Mouse (Mus musculus): ENCODE measurements at regions not wholly inside any gene's neighbourhood (a gene's known extent, or its start where the extent isn't known, plus 50 kb on each side); places are given as distances from the start of the nearest gene placed in this dataset.

DNA sequence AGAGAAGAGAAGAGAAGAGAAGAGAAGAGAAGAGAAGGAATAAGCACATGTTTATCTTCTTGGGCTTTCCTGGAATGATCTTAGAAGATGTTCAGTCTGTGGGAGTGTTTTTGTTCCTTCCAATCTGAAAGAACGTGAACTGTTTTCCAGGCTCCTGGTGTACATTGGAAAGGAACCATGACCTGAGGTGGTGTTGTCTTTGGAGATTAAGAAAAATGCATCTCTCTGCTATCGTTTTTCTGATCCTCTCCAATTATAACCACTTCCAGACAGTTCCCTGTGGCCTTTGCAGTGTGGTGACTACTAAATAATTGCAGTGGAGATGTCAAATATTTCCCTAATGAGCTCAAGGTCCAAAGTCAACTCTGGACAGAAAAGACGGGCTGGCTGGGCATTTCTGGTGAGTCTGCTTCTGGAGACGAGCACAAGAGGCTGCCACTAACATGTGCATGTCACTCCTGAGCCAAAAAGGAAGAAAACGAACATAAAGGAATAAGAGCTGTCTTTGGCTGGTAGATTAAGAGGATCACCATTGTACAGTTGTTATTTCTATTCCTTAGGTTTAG, 431.7 kb downstream of the Adgrl2 start:
- DNase-seq = no peak

DNA sequence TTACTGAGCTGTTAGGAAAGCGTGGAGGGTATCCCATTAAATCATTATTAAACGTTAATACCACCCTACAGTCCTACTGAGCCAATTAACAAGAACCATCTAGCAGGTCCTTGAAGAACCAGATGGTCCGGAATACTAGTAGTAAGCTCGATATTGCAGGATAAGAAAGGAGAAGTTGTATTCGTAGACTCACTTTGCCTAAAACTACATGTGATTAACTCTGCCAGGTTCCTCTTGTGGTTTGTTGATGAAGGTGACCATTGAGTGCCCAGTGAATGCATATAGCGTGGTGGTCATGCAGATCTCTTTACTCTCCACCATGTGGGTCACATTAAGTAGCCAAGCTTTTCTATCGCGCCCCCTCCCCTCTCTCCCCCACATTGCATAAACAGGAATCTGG, 435.0 kb downstream of the Adgrl2 start:
- no peak for DNase-seq

DNA sequence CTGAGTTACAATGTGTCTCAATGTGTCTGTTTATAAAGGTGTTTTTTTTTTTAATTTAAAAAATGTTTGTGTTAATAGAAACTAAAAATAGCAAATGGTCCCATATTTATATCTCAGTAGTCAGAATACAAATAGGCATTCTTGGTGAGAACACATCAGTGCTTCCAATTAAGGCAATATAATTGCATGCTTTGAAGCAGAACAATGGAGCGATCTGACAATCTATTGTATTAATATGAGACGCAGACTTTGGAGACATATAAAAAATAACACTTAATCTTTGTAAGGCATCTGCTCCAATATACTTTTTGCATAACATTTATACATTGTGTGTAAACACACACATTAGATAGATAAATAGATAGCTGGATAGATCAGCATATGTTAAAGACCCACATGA, 439.6 kb downstream of the Adgrl2 start:
- no peak for DNase-seq

DNA sequence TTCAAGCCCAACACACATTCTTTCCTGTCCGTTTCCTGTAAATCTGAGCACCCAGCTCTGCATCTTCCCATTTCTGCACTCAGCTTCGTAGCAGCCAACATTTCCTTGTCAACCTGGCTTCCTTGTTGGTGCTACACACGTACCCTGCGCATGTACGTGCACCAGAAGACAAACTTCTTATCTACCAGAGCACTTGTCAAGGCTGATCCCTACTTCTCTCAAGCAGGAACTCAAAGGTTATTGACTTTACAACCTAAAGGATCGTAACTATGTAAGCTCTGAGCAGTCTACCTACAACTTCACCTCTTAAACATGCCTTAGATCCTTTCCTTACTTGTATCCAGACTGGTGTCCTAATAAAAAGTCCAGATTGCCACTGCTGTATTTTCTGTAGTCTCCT, 445.4 kb downstream of the Adgrl2 start:
- DNase-seq = no peak

DNA sequence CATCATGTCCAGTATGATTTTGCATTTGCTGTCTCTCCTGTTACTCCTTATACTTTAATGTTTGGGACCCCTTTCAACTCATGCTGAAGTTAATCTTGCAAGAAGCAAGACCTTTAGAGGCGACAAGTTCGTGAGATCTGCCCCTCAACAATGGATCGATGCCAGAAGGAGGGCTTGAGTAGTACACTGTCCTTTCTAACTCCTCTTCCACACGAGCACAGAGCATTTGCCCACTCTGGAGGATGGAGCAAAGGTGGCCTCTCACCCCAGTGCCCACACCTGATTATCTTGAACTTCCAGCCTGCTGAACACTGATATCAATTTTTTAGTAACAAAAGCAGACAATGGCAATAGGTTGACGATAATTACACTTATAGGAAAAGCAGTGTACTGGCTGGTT, 448.1 kb downstream of the Adgrl2 start:
- DNase-seq = no peak

DNA sequence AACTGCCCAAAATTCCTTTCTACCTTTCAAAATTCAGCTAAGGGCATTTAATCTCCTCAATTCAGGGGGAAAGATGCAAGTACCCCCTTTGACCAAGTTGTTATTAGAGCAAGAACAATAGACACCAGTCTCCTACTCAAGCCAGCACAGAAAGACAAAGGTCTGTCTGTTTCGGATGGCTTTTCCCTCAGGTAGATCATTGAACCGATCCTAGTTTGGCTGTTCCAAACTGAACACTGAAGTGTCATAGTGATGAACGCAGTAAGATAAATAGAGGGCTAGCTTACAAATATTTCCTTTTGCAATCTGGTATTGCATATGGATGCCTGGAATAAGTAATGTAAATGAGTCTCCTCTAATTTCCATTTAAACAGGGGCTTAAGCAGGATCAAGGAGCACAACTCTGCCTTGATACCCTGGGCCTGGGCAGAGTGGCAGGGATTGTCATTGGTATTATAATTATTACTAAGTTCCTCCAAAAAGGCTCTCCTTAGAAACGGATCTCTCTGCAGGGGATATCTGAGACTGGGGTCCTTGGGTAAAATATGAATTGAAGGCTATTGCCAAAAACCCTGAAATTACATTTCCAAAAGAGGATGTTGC, 452.6 kb downstream of the Adgrl2 start:
- no peak for DNase-seq

DNA sequence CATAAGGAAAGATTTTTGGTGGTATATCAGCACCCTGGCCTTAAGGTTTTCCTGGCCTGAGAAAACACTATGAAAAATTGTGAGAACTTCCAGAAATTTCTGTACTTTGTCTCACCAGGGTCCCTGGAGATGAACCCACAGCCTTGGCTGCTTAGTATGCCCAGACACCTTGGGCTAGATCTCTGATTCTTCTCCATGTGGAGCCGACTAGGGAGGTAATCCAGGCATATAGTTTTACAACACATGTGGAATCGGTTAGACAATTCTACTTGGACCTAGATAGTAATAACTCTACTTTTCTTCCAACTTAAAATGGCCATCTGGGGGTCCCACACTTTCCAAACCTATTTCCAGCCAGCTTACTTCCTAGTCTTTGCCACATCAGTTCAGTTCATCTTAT, 460.5 kb downstream of the Adgrl2 start:
- no peak for DNase-seq

DNA sequence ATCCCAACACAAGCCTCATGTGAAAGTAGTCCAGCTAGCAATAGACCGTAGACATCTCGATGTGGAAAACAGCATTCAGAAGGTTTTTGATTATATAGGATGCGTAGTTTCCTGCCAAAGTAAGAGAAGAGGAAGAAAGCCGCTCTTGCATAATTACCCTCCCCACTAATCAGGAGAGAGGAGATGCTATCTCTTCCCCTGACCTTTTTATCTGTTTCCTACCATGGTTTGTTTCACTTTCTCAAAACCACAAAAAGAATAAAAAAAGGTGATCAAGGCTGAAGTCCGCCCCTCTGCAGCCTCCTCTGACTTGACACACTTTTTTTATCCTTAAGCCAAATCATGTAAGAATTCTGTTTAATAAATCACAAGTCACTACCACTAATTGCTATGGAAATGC, 480.0 kb downstream of the Adgrl2 start:
- DNase-seq = no peak

DNA sequence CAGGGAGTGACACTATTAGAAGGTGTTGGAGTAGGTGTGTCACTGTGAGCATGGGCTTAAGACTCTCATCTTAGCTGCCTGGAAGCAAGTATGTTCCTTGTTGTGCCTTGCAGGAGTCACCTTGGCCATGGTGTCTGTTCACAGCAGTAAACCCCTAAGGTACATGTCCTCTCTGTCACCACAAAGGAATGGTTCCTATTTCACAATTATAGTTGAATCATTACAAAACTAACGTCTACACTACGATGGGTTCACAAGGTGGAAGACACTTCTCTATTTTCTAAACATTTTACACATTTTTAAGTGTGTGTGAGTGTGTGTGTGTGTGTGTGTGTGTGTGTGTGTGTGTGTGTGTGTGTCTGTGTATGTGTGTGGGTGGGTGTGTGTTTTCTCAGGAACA, 485.4 kb downstream of the Adgrl2 start:
- DNase-seq = no peak

DNA sequence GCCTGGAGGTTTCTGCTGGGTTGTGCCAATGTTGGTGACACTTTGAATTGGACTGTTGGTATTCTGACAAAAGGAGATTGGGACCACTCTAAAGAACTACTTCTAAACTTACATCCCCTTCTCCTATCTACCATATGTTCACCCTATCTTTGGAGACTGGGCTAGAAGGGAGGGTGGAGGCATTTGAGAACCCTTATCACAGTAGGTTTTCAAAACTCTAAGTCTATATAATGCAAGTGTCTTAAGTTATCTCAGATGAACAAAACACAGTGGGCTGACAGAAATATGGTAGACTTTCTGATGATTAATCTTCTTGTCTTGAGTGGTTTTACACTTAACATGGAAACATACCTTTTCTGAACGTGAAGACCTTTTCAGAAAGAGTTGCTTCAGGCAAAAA, 486.9 kb downstream of the Adgrl2 start:
- DNase-seq = no peak

DNA sequence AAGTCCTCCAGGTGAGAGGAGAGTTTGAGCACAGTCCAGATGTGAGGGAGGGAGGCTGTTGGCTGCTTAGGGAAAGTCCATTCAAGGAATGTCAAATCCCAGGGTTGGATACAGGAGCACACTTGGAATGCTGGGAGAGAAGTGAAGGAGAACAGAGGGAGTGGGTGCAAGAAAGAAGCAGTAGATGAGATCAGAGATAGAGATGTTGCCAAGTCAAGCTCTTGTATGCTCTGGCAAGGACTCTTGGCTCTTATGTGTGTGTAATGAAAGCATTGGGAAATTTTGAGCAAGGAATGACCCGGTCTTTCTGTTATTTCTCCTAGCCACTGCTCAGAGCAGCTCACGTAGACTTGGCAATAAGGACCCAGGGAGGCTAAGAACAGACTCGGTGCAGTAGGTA, 488.6 kb downstream of the Adgrl2 start:
- DNase-seq = no peak

DNA sequence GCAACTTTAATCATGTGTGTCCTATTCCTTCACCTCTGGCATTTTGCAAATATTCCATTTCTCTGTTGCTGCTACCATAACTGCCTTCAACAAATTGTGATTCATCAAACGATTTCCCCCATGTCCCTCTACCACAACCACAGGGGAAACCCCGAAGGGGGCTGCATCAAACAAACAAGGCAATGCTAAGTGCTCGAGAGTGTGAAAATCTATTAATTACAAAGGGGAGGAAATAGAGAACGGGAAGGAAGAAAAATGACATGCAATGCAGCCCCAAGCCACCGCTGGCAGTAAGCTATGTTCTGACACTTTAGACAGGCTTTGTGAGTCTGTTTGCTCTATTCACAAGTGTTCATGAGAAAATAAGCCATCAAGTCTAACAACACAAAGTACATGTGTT, 493.7 kb downstream of the Adgrl2 start:
- DNase-seq = no peak

DNA sequence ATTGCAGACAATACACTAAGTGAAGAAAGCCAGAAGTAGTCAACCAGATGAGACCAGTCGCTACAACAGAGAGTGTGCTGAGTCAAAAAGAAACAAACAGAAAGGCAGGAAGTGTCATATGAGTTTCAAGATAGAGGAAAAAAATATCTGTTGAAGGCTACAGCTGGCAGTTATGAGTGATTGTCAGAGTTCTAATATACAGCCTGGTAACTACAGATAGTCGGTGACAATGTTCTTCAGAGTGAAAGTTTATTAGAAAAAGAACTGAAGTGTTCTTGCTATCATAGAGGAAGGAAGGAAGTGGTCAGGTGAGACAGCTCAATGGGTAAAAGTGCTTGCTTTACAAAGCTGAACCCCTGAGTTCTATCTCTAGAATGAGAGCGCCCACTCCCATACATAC, 499.1 kb downstream of the Adgrl2 start:
- no peak for DNase-seq

DNA sequence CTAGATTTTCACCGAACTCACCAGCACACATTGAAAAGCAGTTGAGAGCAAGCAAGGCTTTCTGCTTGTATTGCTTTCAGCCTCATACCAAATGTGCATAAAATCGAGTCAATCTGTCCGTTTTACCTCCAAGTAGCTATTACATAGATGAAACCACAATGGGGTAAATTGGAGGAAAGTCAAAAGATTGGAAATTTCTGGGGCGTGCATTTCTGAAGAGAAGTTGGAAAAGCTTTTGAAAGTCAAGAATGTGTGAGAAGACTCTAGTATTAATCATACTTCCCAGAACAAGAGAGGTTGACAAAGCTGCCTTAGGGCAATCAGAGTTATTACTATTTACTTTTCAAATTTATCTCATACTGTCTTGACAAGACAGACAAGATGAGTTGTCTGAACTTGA, 501.2 kb downstream of the Adgrl2 start:
- no peak for DNase-seq

DNA sequence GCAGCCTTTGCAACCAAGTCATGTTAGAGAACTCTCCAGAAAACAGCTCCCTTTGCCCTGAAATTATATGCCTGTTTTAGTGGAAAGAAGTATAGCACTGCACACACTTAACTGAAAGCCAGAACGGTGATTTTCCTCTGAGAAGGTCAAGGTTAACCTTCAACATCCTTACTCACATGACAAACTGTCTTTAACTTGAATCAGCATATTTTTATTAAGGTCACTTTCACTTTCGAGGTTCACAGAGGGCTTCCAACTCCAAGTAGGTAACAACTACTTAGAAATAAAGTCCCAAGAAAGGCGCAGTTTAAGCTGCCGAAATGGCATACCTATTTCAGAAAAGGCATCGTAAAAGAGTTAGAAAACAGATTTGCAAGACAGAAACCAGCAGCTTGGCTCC, 502.4 kb downstream of the Adgrl2 start:
- no peak for DNase-seq

DNA sequence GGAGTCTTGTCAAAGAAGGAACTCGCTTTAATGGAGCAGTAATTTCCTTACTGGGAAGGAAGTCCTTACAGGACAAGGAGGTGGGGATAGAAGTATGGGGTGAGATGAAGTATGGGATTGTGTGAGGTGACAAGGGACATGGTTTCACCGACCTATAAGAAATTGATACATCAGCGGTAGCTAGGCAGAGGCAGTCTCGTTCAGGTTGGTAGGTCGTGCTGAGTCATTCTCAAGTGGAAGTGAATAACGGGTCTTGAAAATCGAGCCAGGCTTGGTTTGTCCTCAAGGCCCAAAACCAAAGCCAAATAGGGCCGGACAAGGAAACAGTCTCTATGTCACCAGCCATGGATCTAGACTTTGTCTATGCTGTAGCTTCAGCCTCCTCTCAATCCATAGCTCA, 514.5 kb downstream of the Adgrl2 start:
- DNase-seq = no peak

DNA sequence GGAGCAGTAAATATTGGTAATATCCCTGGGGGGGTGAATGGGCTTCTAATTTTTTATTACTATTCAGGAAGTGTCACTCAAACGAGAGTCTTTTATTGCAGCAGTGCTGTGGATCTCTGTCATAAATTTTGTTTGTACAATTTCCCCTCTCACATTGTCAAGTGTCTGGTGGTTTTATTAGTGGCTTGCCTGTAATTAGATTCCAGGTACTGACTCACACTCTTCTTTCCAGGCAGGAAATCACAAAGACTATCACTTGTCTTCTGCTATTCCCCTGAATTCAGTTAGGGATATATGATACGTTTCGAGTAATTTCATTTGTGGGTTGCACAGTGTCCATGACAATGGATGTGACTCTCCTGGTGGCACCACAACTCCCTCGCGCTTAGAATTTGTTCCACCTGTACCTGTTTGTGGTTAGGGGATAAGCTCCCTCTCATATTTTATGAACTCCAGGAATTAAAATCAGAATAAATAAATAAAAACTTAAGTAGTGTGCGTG, 517.4 kb downstream of the Adgrl2 start:
- DNase-seq = no peak

DNA sequence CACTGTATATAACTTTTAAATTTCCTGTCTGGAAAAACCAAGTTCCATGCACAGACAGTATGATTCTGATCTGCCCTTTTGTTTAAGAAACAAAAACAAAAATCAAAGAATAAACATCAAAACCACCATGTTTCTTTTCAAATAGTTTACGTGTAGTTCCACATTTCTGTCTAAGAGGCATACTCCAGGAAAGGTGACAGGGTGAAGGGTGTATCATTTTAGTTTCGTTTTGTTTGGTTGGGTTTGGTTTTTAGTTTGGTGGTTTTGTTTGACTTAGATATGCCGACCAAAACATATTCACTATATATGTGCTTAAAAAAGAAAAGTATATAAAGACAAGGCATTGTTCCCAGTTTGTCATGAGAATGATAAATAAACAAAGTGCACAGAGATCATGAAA, 524.9 kb downstream of the Adgrl2 start:
- no peak for DNase-seq

DNA sequence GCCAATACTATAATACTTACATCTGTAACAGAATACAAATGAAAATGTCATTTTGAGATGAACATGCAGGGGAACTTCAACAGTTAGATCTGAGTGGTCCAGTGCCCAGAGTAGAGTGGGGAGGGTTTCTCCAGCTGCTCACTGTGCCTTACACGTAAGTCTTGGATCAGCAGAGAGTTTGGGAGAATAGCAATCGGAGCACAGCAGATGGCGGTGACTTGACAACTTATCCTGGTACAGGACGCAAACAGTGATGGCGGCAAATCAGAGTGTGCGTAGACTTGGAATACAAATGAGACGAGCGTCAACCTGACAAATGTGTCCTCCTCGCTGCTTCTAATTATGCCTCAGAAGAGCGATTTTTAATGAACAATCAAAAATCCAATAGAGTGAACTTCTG, 527.6 kb downstream of the Adgrl2 start:
- DNase-seq = no peak

DNA sequence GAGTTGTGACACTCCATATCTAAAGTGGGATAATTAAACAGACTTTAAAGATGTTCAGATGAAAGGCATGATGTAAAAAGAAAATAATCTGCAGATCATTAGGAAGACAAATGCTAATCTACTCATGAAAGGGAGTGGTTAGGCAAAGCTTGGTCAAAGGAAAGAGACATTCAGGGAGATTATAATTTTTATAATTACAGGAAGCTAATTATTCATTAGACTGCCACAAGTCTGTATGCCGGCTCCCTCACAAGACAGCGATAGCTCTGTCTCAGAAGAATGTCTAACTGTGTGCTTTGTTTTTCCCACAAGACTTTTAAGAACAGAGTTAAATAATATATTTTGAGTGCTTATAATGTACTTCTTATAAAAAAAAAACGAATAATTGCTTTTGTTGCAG, 541.5 kb downstream of the Adgrl2 start:
- no peak for DNase-seq

DNA sequence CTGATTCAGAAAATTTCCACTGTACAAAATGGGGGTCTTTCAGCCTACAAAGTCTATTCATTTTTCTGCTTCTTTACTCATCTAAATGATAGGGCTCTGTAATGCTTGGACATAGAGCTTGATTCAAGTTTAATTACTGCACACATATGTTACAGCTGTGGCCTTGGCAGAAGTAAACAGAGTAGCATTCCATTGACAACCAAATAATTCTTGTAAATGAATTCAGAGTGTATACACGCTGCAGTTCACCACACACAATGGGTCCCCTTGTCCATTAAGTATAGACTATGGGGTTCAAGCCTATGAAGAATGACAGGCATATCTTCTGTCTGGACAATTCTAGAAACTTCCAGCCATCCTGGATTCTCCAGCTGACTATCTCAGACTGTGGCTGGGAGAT, 541.9 kb downstream of the Adgrl2 start:
- DNase-seq = no peak

DNA sequence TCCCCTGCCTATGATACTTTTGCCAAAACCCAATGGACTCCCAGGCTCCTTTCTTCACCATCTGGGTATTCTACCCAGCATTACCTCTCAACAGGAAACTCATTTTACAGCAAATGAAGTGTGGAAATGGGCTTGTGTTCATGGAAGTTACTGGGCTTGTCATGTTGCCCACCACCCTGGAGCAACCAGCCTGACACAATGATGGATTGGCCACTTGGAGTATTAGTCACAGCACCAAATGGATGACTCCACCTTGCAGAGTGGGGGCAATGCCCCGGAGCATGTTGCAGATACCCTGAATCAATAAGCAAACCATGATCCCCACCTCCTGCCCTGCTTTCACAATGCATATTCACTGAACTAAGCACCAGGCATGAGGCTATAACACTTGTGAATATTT, 543.5 kb downstream of the Adgrl2 start:
- no peak for DNase-seq

DNA sequence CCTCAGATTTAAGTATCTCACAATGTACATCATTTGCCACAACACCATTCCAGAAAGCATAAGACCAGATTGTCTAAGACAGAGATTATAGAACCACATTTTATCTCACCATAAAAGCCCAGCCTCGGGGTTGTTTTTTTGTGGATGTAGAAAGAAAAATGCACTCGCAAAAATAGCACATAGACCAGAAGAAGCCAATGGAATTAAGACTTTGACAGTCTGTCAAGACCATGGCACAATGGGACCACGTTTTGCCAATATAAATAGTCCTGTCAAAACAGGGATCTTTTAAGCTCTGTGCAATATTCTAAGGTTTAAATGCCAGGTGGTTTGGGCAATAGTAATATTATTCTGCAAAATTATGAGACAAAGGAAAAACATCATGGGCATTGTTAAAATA, 547.3 kb downstream of the Adgrl2 start:
- DNase-seq = no peak

DNA sequence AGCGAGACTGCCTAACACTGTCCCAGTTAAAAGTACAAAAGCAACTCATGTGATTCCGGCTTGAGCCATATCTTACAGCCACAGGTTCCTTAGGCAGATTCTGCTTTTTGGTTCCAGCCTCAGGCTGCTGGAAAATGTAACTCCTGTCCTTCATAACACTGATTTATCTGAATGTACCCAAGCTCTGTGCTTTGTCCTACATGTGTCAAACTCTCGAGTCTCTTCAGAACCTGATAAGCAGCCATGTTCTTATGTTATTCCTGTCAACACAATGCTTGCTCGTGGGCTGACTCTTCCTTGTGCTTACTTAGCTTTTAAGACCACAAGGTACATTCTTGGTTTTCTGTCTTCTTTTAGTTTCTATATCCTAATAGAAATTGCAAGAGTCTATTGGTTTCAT, 556.3 kb downstream of the Adgrl2 start:
- no peak for DNase-seq
